Mouse (Mus musculus) spleen, adult 2 months (tissue): ENCODE measurements around the gene Slc31a1. TPM values are rescaled to one million over a fixed set of nuclear protein-coding genes. Genes with fewer than 3 reads are reported as not detected.

Source experiments
- DNase-seq, 2 experiments: peaks; one replicate each; pipeline versions ENCODE4 v3.0.0 to v3.0.0-alpha.2; 2012 to 2021; ENCODE audit warnings: low spot score in 2 of 2, low read depth in 1 of 2
- H3K27ac ChIP-seq: fragments of 200-500 bp; 2 replicates; pipeline ENCODE4 v1.5.1; 2012; ENCODE audit warnings: low read length, inconsistent platforms; ENCODE audit not compliant: insufficient read depth
- H3K27me3 ChIP-seq: fragments of 200-500 bp; 2 replicates; pipeline ENCODE4 v1.6.1; 2012; ENCODE audit warnings: mild to moderate bottlenecking, moderate library complexity, low read length, inconsistent platforms; ENCODE audit not compliant: control insufficient read depth, insufficient read depth
- H3K36me3 ChIP-seq: fragments of 200-500 bp; 2 replicates; pipeline ENCODE4 v1.6.1; 2012; ENCODE audit warnings: mild to moderate bottlenecking, low read length, inconsistent platforms; ENCODE audit not compliant: control insufficient read depth, insufficient read depth
- H3K4me1 ChIP-seq: fragments of 200-500 bp; 2 replicates; pipeline ENCODE4 v1.6.1; 2011; ENCODE audit warnings: inconsistent platforms; ENCODE audit not compliant: control insufficient read depth, insufficient read depth, insufficient read length
- H3K4me3 ChIP-seq: fragments of 200-500 bp; 2 replicates; pipeline ENCODE4 v1.5.1; 2011; ENCODE audit warnings: mild to moderate bottlenecking, inconsistent platforms; ENCODE audit not compliant: insufficient read depth, insufficient read length; ENCODE audit errors: extremely low read depth
- CTCF ChIP-seq: fragments of 200-500 bp; IDR thresholded peaks from 2 replicates; pipeline ENCODE4 v1.5.1; 2011; ENCODE audit warnings: mild to moderate bottlenecking, inconsistent platforms; ENCODE audit not compliant: insufficient read depth, insufficient read length, insufficient replicate concordance; ENCODE audit errors: extremely low read depth
- POLR2A ChIP-seq: fragments of 200-500 bp; IDR thresholded peaks from 2 replicates; pipeline ENCODE4 v1.6.1; 2011; ENCODE audit warnings: low read depth, low read length, inconsistent platforms
- WGBS: fragments of 180-500 bp; shearing (Covaris S2); methylation state at CpG from one replicate; pipeline ENCODE4 v1.1.7; 2018; 5-methylcytosine and 5-hydroxymethylcytosine counted together
- polyA plus RNA-seq: library from polyadenylated mRNA; depleted of rRNA; stranded (reverse); fragments of >200 nt; gene quantifications from 2 replicates; pipeline ENCODE4 v1.2.3, GENCODE M21; 2012

The Slc31a1 gene
- polyA plus RNA-seq, 1 experiment, result 5.4 TPM

DNA sequence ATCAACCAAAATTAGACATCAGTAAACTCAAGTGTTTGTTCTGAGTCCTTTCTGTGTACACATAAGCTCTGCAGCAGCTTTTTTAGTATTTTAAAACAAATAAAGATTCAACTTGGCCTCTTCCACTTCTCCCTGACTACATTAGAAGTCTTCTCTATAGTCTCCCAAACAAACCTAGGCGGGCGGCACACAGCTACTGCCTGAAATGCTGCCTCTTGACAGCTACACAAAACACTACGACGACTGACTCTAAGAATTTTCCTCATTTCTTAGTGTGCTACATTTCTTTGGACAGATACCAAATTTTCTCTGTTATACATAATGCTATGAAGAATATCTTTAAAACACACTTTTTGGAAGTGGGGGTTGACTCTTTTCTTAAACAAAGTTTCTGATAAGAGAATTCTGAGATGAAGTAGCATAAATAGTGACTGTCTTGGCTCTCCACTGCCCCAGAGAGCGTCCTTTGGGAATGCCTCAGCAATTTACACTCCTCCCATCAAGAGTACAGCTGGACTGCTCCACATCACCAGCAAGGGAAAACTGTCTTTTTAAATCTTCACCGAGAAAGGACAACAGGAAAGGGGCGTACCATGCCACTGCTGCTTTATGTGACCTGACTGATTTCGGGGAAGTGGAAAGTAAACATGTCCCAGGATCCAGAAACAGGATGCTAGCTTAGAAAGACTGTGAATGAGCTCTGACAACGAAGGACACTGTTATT lies 12.8 kb upstream of the Slc31a1 start:
- TF ChIP-seq CTCF, result no peak
- TF ChIP-seq POLR2A, result no peak
- no peak for DNase-seq
- no peak overlapping the region; the same call in 1 of the 2 replicates for H3K27ac ChIP-seq
- peaks cover 21% of the 10 kb centered on the region for H3K36me3 ChIP-seq
- WGBS, result 73% methylated on average over 9 of the region's 9 CpGs
- H3K4me1 ChIP-seq, result peaks cover 2% of the 10 kb centered on the region; the same call in 1 of the 2 replicates
- no peaks in the 10 kb centered on the region for H3K27me3 ChIP-seq
- no peak overlapping the region for H3K4me3 ChIP-seq

DNA sequence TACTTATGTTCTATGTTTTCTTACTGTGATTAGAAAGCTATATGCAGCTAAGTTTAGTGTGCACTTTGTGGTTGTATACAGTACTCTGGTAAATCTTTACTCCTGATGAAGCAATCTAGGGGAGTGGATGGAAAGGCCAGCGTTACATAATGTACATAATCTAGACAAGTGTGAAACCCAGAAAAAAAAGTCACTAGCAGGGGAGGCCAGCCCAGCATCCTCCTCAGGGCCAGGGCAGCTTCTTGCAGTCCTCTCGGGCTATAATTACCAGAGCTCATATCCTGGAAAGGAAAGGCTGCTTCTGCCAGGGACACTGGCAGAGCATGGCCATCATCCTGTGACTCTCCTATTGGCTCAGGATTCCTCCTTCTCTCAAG lies 12.2 kb upstream of the Slc31a1 start:
- DNase-seq, result no peak
- peaks cover 21% of the 10 kb centered on the region for H3K36me3 ChIP-seq
- H3K4me3 ChIP-seq, result no peak overlapping the region
- H3K4me1 ChIP-seq, result peaks cover 2% of the 10 kb centered on the region; the same call in 1 of the 2 replicates
- no peak overlapping the region for H3K27ac ChIP-seq
- 67% methylated on average over 2 of the region's 2 CpGs for WGBS
- TF ChIP-seq CTCF, result no peak
- no peak for TF ChIP-seq POLR2A
- no peaks in the 10 kb centered on the region for H3K27me3 ChIP-seq

DNA sequence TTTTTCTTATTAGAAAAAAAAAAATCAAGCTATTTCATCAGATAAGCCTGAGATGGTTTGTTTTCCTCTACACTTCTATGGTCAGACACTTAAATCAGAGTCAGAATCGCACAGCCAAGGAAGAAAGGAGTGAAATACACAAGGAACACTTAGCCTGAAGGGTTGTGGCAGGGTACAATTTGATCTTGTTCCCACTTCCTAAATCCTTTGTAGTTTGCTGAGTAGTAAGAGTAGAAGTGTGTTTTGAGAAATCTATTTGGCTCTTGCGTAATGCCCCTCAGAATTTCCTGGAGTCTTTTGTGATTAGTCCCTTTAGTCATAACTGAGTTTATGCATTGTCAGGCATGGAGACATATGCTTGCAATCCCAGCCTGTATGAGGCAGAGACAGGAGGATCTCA lies 11.2 kb upstream of the Slc31a1 start:
- Histone ChIP-seq H3K4me3 (no peak overlapping the region), H3K27me3 (no peaks in the 10 kb centered on the region), H3K27ac (no peak overlapping the region), H3K4me1 (peaks cover 2% of the 10 kb centered on the region; the same call in 1 of the 2 replicates), H3K36me3 (peaks cover 18% of the 10 kb centered on the region)
- TF ChIP-seq POLR2A (no peak), CTCF (no peak)
- no peak for DNase-seq
- 76% methylated on average over 2 of the region's 2 CpGs for WGBS

DNA sequence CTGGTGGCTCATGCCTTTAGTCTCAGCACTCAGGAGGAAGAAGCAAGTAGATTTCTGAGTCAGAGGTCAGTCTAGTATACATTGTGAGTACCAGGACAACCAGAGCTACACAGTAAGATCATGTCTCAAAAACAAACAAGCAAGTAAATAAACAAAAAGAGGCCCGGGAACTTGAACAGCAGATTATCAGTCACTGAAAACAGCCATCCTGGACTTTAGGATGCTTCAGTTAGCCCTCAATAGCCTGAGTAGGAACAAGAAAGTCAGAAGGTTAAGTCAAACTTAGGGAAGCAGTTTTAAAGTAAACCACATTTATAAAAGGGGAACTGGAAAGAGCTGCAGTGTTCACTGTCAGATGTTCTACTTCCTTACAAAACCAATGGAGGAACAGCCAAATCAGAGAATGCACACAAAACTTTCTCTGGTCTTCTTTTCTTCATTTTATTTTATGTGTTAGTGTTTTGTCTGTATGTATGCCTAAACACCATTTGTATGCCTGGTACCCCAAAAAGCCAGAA lies 2.8 kb upstream of the Slc31a1 start:
- Histone ChIP-seq H3K27ac (peak overlapping the region; percentile 34; the same call in 1 of the 2 replicates), H3K27me3 (no peaks in the 10 kb centered on the region), H3K4me1 (peaks cover 10% of the 10 kb centered on the region; the same call in 1 of the 2 replicates), H3K4me3 (no peak overlapping the region), H3K36me3 (no peaks in the 10 kb centered on the region)
- peak in 1 of 2 experiments; percentile 38 for DNase-seq
- WGBS, result 18% methylated on average over 1 of the region's 1 CpGs
- TF ChIP-seq POLR2A, result no peak
- no peak for TF ChIP-seq CTCF

DNA sequence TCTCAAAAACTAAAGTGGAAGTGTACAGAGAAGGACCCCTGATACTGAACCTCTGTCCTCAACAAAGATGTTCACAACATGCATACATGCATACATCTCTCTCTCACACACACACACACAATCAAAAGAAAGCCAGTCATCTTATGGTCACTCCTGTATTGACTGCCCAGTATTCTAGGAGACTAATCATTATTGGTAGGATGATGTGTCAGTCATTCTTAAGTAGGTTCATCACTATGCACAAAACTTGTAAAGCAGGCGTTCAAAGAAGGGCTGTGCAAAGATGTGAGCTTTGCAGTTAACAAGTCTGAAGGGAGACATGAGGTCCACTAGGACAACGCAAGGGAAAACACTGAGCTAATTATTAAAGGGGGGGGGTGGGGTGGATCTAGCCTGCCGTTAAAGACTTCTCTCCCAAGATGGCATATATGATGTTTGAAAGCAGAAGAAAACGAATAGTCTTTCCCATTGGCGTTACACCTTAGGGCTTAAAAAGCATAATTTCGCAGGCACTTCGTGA lies 1.2 kb upstream of the Slc31a1 start:
- WGBS, result 32% methylated on average over 7 of the region's 7 CpGs
- no peak for DNase-seq

DNA sequence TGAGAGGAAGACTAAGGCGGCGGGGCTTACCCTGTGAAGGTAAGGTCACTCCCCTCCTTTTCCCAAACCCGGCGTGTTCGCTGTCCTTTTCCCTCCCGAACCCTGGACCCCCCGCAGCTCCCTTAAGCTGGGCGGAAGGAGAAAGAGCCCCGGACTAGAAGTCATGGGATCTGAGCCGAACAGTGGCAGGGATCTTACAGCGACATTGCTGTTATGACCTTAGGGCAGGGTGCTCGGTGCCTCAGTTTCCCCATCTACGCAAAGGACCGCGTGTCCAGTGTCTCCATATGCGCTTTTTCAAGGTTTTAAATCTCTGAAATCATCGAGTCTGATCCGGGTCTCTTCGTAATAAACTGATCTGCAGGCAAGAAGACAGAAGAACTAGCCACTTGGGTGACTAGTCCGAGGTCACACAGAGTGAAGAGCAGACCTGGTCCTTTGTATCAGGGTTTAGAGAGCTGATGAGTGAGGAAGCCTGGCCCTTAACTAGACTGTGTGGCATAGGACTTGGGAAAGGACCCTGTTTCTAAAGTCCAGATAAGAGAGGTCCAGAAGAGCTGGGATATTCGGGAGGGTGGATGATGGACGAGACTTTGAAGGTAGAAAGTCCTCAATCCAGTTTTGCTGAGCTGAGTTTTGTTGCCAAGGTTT lies 403 bp downstream of the Slc31a1 start:
- WGBS, result 1% methylated on average over 22 of the region's 22 CpGs
- peaks cover 10% of the 10 kb centered on the region; the same call in 1 of the 2 replicates for H3K4me1 ChIP-seq
- no peak for DNase-seq
- no peaks in the 10 kb centered on the region for H3K27me3 ChIP-seq
- peak overlapping the region; percentile 86 for H3K4me3 ChIP-seq
- TF ChIP-seq POLR2A, result no peak
- TF ChIP-seq CTCF, result no peak
- H3K27ac ChIP-seq, result peak overlapping the region; percentile 60
- H3K36me3 ChIP-seq, result no peaks in the 10 kb centered on the region

More for the DNA sequence above, 1.2 kb upstream of the Slc31a1 start:
- Histone ChIP-seq H3K27ac (peak overlapping the region; percentile 92; the same call in 1 of the 2 replicates), H3K4me1 (peaks cover 10% of the 10 kb centered on the region; the same call in 1 of the 2 replicates), H3K27me3 (no peaks in the 10 kb centered on the region), H3K4me3 (peak overlapping the region; percentile 86), H3K36me3 (no peaks in the 10 kb centered on the region)
- TF ChIP-seq CTCF, result no peak
- no peak for TF ChIP-seq POLR2A

DNA sequence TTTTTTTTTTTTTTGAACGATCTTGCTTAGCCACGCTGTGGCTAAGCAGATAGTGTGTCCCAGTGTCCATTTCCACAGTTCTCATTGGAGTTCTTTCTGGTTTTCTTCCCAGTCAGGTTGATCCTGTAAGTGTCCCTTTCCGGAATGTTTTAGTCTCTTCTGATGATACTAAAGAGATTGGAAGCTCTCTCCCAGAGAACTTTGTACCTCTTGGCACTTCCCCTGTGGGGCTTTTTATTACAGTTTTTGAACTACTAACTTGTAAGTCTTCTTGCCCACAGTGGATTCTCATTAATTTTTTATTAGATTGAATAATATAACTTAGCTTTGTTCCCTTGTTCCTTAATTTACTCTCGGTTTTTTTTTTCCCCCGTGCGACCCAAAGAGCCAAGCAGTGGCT lies 1.0 kb downstream of the Slc31a1 start:
- no peak overlapping the region for H3K4me3 ChIP-seq
- TF ChIP-seq POLR2A (no peak), CTCF (no peak)
- no peak for DNase-seq
- no peaks in the 10 kb centered on the region for H3K36me3 ChIP-seq
- H3K27me3 ChIP-seq, result no peaks in the 10 kb centered on the region
- no peak overlapping the region for H3K27ac ChIP-seq
- peaks cover 10% of the 10 kb centered on the region; the same call in 1 of the 2 replicates for H3K4me1 ChIP-seq
- WGBS, result 35% methylated on average over 6 of the region's 6 CpGs
